Mouse (Mus musculus): ENCODE results near the gene Fam45a. TPM values are rescaled to one million over a fixed set of nuclear protein-coding genes. Genes with fewer than 3 reads are reported as not detected.
A peak's percentile ranks its signal among the peaks of the same experiment; 100 is the strongest.
"Not testable (repeated sequence)": the region's sequence is repeated elsewhere in the genome, so short reads cannot be mapped to it uniquely, and the experiment has no call there.

Fam45a gene
- polyA plus RNA-seq, 1 experiment from 2014 or later = 36.4 TPM

- WGBS = 22% methylated on average over 10 of the region's 10 CpGs
- Histone ChIP-seq H3K4me3 (ENCODE audit: low read depth, low read length) (peak overlapping the region; percentile 79), H3K9ac (ENCODE audit: low read length) (peak overlapping the region; percentile 82), H3K9me3 (ENCODE audit: control insufficient read depth, low read length) (no peaks in the 10 kb centered on the region), H3K4me2 (ENCODE audit: low read depth) (peak overlapping the region; percentile 74), H3K27ac (ENCODE audit: low read depth, low read length) (no peak overlapping the region; the same call in 1 of the 2 replicates), H3K36me3 (ENCODE audit: control insufficient read depth, insufficient read depth, low read length) (no peaks in the 10 kb centered on the region), H3K4me1 (ENCODE audit: control insufficient read depth, insufficient read depth, low read length) (0 out of 2 replicates have a peak, but pooled peaks cover 3% of the 10 kb centered on the region), H3K27me3 (ENCODE audit: control insufficient read depth, insufficient read depth, low read length) (no peaks in the 10 kb centered on the region)
- ATAC-seq (ENCODE audit: insufficient read depth, low FRiP score, low TSS enrichment) (no peak), DNase-seq (ENCODE audit: low spot score) (no peak)
Observed at GRCm38 (mm10) chr19:60812036-60812389, 628 bp downstream of the Fam45a start.

GRCm38 (mm10) chr19:60813133-60813532 is 1.7 kb downstream of the Fam45a start:
- Histone ChIP-seq H3K27ac (ENCODE audit: low read depth, low read length) (no peak overlapping the region), H3K4me2 (ENCODE audit: low read depth) (no peak overlapping the region), H3K4me1 (ENCODE audit: control insufficient read depth, insufficient read depth, low read length) (0 out of 2 replicates have a peak, but pooled peaks cover 3% of the 10 kb centered on the region), H3K36me3 (ENCODE audit: control insufficient read depth, insufficient read depth, low read length) (no peaks in the 10 kb centered on the region), H3K27me3 (ENCODE audit: control insufficient read depth, insufficient read depth, low read length) (no peaks in the 10 kb centered on the region), H3K4me3 (ENCODE audit: low read depth, low read length) (no peak overlapping the region), H3K9ac (ENCODE audit: low read length) (no peak overlapping the region), H3K9me3 (ENCODE audit: control insufficient read depth, low read length) (no peaks in the 10 kb centered on the region)
- ATAC-seq (ENCODE audit: insufficient read depth, low FRiP score, low TSS enrichment) = no peak
- 96% methylated on average over 6 of the region's 6 CpGs for WGBS
- DNase-seq (ENCODE audit: low spot score) = no peak

- DNase-seq (ENCODE audit: low spot score) = no peak
- no peaks in the 10 kb centered on the region; the same call in 1 of the 2 replicates for H3K36me3 ChIP-seq (ENCODE audit: control insufficient read depth, insufficient read depth, low read length)
- H3K9me3 ChIP-seq (ENCODE audit: control insufficient read depth, low read length) = no peaks in the 10 kb centered on the region
- no peak overlapping the region for H3K9ac ChIP-seq (ENCODE audit: low read length)
- no peaks in the 10 kb centered on the region for H3K27me3 ChIP-seq (ENCODE audit: control insufficient read depth, insufficient read depth, low read length)
- no peak for ATAC-seq (ENCODE audit: insufficient read depth, low FRiP score, low TSS enrichment)
- WGBS = 93% methylated on average over 6 of the region's 6 CpGs
- no peak overlapping the region for H3K27ac ChIP-seq (ENCODE audit: low read depth, low read length)
- H3K4me1 ChIP-seq (ENCODE audit: control insufficient read depth, insufficient read depth, low read length) = no peaks in the 10 kb centered on the region
- H3K4me2 ChIP-seq (ENCODE audit: low read depth) = no peak overlapping the region
- no peak overlapping the region for H3K4me3 ChIP-seq (ENCODE audit: low read depth, low read length)
Observed at GRCm38 (mm10) chr19:60818677-60819076, 7.3 kb downstream of the Fam45a start.

GRCm38 (mm10) chr19:60837747-60838146 is 26.4 kb downstream of the Fam45a start:
- H3K4me3 ChIP-seq (ENCODE audit: low read depth, low read length) = no peak overlapping the region
- no peaks in the 10 kb centered on the region for H3K27me3 ChIP-seq (ENCODE audit: control insufficient read depth, insufficient read depth, low read length)
- H3K36me3 ChIP-seq (ENCODE audit: control insufficient read depth, insufficient read depth, low read length) = peaks cover 10% of the 10 kb centered on the region
- DNase-seq (ENCODE audit: low spot score) (peak; percentile 70), ATAC-seq (ENCODE audit: insufficient read depth, low FRiP score, low TSS enrichment) (no peak)
- no peaks in the 10 kb centered on the region for H3K4me1 ChIP-seq (ENCODE audit: control insufficient read depth, insufficient read depth, low read length)
- H3K9ac ChIP-seq (ENCODE audit: low read length) = no peak overlapping the region
- H3K9me3 ChIP-seq (ENCODE audit: control insufficient read depth, low read length) = no peaks in the 10 kb centered on the region
- no peak overlapping the region for H3K27ac ChIP-seq (ENCODE audit: low read depth, low read length)
- no peak overlapping the region for H3K4me2 ChIP-seq (ENCODE audit: low read depth)
- WGBS = 80% methylated on average over 1 of the region's 1 CpGs

GRCm38 (mm10) chr19:60843324-60843723 is 31.9 kb downstream of the Fam45a start:
- Histone ChIP-seq H3K36me3 (ENCODE audit: control insufficient read depth, insufficient read depth, low read length) (no peaks in the 10 kb centered on the region), H3K9ac (ENCODE audit: low read length) (no peak overlapping the region), H3K9me3 (ENCODE audit: control insufficient read depth, low read length) (no peaks in the 10 kb centered on the region), H3K4me1 (ENCODE audit: control insufficient read depth, insufficient read depth, low read length) (no peaks in the 10 kb centered on the region), H3K4me2 (ENCODE audit: low read depth) (no peak overlapping the region), H3K4me3 (ENCODE audit: low read depth, low read length) (no peak overlapping the region), H3K27me3 (ENCODE audit: control insufficient read depth, insufficient read depth, low read length) (no peaks in the 10 kb centered on the region), H3K27ac (ENCODE audit: low read depth, low read length) (no peak overlapping the region)
- ATAC-seq (ENCODE audit: insufficient read depth, low FRiP score, low TSS enrichment) (no peak), DNase-seq (ENCODE audit: low spot score) (no peak)

GRCm38 (mm10) chr19:60845731-60846130 is 34.3 kb downstream of the Fam45a start:
- no peaks in the 10 kb centered on the region for H3K36me3 ChIP-seq (ENCODE audit: control insufficient read depth, insufficient read depth, low read length)
- no peak for ATAC-seq (ENCODE audit: insufficient read depth, low FRiP score, low TSS enrichment)

GRCm38 (mm10) chr19:60860868-60861700 is 49.7 kb downstream of the Fam45a start, which contains the start of gene Sfxn4:
Gene Sfxn4, minus strand, starts transcription at chr19:60861479.
- Histone ChIP-seq H3K27ac (ENCODE audit: low read depth, low read length) (no peak within 1 kb of the TSS), H3K36me3 (ENCODE audit: control insufficient read depth, insufficient read depth, low read length) (0 out of 2 replicates have a peak, but pooled peaks cover 3% of the 10 kb centered on the region), H3K9me3 (ENCODE audit: control insufficient read depth, low read length) (no peaks in the 10 kb centered on the region), H3K4me2 (ENCODE audit: low read depth) (peak within 1 kb of the TSS; percentile 41), H3K27me3 (ENCODE audit: control insufficient read depth, insufficient read depth, low read length) (no peaks in the 10 kb centered on the region), H3K4me3 (ENCODE audit: low read depth, low read length) (peak within 1 kb of the TSS; percentile 31), H3K4me1 (ENCODE audit: control insufficient read depth, insufficient read depth, low read length) (no peaks in the 10 kb centered on the region), H3K9ac (ENCODE audit: low read length) (peak within 1 kb of the TSS; percentile 45)
- DNase-seq (ENCODE audit: low spot score) (peak; percentile 91), ATAC-seq (ENCODE audit: insufficient read depth, low FRiP score, low TSS enrichment) (peak; percentile 99)
- 5% methylated on average over 30 of the region's 30 CpGs for WGBS

More at GRCm38 (mm10) chr19:60845731-60846130, 34.3 kb downstream of the Fam45a start:
- H3K9ac ChIP-seq (ENCODE audit: low read length) = no peak overlapping the region
- no peaks in the 10 kb centered on the region for H3K9me3 ChIP-seq (ENCODE audit: control insufficient read depth, low read length)
- H3K27me3 ChIP-seq (ENCODE audit: control insufficient read depth, insufficient read depth, low read length) = no peaks in the 10 kb centered on the region
- H3K4me3 ChIP-seq (ENCODE audit: low read depth, low read length) = no peak overlapping the region
- no peak overlapping the region for H3K4me2 ChIP-seq (ENCODE audit: low read depth)
- H3K4me1 ChIP-seq (ENCODE audit: control insufficient read depth, insufficient read depth, low read length) = no peaks in the 10 kb centered on the region
- no peak for DNase-seq (ENCODE audit: low spot score)
- H3K27ac ChIP-seq (ENCODE audit: low read depth, low read length) = no peak overlapping the region

- not testable (repeated sequence) for H3K9ac ChIP-seq (ENCODE audit: low read length); H3K9me3 ChIP-seq (ENCODE audit: control insufficient read depth, low read length); ATAC-seq (ENCODE audit: insufficient read depth, low FRiP score, low TSS enrichment); H3K4me1 ChIP-seq (ENCODE audit: control insufficient read depth, insufficient read depth, low read length); H3K36me3 ChIP-seq (ENCODE audit: control insufficient read depth, insufficient read depth, low read length); H3K27ac ChIP-seq (ENCODE audit: low read depth, low read length); H3K27me3 ChIP-seq (ENCODE audit: control insufficient read depth, insufficient read depth, low read length); DNase-seq (ENCODE audit: low spot score); H3K4me3 ChIP-seq (ENCODE audit: low read depth, low read length); H3K4me2 ChIP-seq (ENCODE audit: low read depth)
- whole genome bisulfite sequencing = 95% methylated on average over 4 of the region's 4 CpGs
Observed at GRCm38 (mm10) chr19:60866169-60866568, 54.8 kb downstream of the Fam45a start.

- Histone ChIP-seq H3K9me3 (ENCODE audit: control insufficient read depth, low read length) (no peaks in the 10 kb centered on the region), H3K4me2 (ENCODE audit: low read depth) (no peak overlapping the region), H3K27ac (ENCODE audit: low read depth, low read length) (no peak overlapping the region), H3K9ac (ENCODE audit: low read length) (no peak overlapping the region), H3K27me3 (ENCODE audit: control insufficient read depth, insufficient read depth, low read length) (no peaks in the 10 kb centered on the region), H3K4me3 (ENCODE audit: low read depth, low read length) (no peak overlapping the region), H3K4me1 (ENCODE audit: control insufficient read depth, insufficient read depth, low read length) (no peaks in the 10 kb centered on the region), H3K36me3 (ENCODE audit: control insufficient read depth, insufficient read depth, low read length) (peaks cover 2% of the 10 kb centered on the region; the same call in 1 of the 2 replicates)
- no peak for DNase-seq (ENCODE audit: low spot score)
- WGBS = 87% methylated on average over 1 of the region's 1 CpGs
- ATAC-seq (ENCODE audit: insufficient read depth, low FRiP score, low TSS enrichment) = no peak
Observed at GRCm38 (mm10) chr19:60870489-60870888, 59.1 kb downstream of the Fam45a start.
